Mouse (Mus musculus) inflammation-experienced regulatory T-cells, adult 6 months (primary cell): ENCODE results near the gene Ace. TPM values are rescaled to one million over a fixed set of nuclear protein-coding genes. Genes with fewer than 3 reads are reported as not detected.

ENCODE experiments used
- ATAC-seq: one replicate; pipeline ENCODE4 v1.8.0; 2017
- polyA plus RNA-seq, 3 experiments: library from polyadenylated mRNA; unstranded; fragments of 100-300 nt; shearing (Covaris generic); gene quantifications; one replicate each; pipeline ENCODE4 v1.2.1; 2017

Gene Ace
- polyA plus RNA-seq, 3 experiments from 2014 or later = not detected

- no peak for ATAC-seq
Observed at GRCm38 (mm10) chr11:105946694-105947154, 21.0 kb upstream of the Ace start.

GRCm38 (mm10) chr11:105948255-105948654 lies 19.5 kb upstream of the Ace start:
- ATAC-seq = no peak

DNA sequence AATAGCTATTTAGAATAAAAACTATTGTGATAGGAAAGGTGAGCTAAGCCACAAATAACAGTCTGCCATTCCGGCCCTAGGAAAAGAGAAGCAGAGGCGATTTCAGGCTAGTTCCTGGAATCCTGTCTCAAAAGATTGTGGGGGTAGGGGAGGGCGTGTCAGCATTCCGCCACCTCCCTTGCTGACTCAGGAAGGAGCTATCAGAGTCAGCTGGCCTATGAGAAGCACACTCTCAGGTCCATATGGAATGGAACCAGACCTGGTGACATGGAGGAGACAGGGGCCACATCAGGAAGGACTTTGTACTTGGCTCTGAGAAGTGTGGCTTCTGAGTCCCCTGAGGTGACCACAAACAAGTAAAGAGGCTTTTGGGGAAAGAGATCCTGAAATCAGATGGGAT lies 17.2 kb upstream of the Ace start:
- ATAC-seq = no peak

DNA sequence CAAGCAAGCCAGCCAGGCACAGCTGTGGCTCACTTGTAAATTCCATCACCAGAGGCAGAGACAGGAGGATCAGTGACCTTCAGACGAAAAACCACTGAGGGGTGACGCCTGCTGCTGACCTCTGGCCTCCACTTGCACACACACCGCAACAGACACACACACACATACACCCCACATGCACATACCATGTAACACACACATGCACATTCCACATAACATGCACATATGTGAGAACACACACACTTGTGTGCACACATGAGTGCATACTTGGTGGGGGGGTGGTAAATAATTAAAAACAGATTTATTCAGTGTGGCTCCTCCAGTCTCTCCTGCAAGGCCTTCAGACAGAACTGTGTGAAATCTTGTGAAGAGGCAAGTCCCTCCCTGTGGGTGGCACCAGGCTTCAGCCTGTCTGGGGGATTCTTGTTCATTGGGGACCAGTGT lies 16.1 kb upstream of the Ace start:
- ATAC-seq = no peak

- no peak for ATAC-seq
Observed at GRCm38 (mm10) chr11:105952111-105952510, 15.6 kb upstream of the Ace start.

- ATAC-seq = no peak
Observed at GRCm38 (mm10) chr11:105952911-105953386, 14.8 kb upstream of the Ace start, which contains the start of gene Cyb561. Gene Cyb561 (minus strand): TSS chr11:105953336.

- no peak for ATAC-seq
Observed at GRCm38 (mm10) chr11:105953402-105953801, 14.3 kb upstream of the Ace start.

- no peak for ATAC-seq
Observed at GRCm38 (mm10) chr11:105955815-105956430, 11.8 kb upstream of the Ace start.

DNA sequence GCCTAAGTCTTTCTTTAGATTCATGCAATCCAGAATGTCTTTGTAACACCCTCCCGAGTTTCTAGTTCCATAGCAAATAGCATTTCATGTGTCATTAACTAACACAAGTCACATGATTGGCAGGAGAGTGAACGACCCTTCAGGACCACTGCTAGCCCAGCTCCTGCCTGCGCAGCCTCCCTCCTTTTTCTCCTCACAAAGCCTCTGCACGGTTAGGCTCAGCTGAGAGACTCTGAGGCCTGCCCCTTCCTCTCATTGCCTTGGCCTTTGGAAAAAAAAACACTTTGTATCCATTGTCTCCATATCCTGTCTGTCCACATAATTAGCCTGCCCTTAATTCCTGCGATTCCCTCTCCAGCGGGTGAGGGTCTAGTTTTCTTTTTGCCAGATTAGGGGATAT lies 10.2 kb upstream of the Ace start:
- no peak for ATAC-seq

DNA sequence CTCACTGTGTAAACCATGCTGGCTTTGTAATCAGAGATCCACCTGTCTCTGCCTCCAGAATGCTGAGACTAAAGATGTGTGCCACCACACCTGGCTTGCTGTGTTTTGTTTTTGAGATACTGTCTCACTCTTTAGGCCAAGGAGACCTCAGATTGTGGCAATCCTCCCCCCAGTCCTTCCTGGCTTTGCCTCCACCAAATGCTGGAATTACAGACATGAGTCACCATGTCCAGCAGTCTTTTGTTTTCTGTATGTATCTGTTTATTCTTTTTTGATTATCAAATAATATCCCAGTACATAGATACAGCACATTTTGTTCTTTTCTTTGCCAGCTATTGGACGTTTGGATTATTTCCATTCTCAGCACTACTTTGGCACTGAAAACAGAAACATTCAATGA lies 9.2 kb upstream of the Ace start:
- no peak for ATAC-seq

DNA sequence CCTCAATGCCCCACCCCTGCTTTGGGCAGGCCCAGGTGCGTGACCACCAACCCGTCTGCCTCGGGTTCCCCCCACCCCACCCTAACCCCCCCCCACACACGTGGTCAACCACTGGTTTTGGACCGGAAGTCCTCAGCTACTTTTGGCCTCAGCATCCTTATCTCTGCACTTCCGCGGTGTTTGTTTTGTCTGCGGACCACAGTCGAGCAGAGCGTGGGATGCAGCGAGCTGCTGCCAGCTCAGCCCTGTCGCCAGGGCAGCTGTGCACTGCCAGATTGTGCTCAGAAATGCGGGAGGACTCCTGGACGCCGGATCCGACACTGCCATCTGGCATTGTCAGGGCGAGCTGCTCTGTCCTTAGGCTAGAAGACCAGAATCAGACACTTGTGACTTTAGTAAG lies 8.4 kb upstream of the Ace start:
- ATAC-seq = no peak

DNA sequence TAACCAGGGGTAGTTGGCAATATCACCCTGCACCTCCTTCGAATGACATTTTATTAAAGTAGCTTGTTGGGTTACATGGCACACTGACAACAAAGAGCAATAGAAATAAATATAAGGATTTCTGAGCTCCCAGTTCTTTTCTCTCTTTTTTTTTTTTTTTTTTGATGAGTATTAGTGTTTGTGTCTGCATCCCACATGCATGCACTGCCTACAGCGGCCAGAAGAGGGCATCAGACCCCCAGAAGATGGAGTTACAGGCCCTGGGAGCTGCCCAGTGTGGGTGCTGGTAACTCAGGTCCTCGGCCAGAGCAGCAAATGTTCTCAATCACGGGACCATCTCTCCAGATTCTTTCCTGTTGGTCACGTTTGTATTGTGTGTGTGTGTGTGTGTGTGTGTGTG lies 3.1 kb upstream of the Ace start:
- no peak for ATAC-seq

DNA sequence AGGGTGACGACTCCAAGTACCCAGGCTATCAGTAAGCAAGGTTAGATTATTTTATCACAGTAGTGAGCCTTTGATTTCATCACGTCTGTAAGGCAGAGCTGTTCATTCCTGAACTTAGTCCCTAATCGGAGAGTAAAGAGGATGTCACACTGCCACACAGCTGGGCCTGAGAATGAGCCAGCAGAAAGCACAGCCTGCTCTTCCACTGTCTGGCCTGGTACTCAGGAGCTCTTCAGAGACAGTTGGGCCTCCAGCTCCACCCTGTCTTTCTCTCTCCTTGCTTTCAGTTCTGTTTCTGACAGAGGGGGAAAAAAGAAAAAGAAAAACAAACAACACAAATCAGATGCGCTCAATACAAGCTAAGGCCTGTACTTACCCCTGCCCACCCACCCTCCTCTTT lies 1.5 kb upstream of the Ace start:
- no peak for ATAC-seq

GRCm38 (mm10) chr11:105968948-105969347 lies 1.2 kb downstream of the Ace start:
- no peak for ATAC-seq

- no peak for ATAC-seq
Observed at GRCm38 (mm10) chr11:105969516-105969915, 1.8 kb downstream of the Ace start.

GRCm38 (mm10) chr11:105974593-105974992 lies 6.8 kb downstream of the Ace start:
- no peak for ATAC-seq

DNA sequence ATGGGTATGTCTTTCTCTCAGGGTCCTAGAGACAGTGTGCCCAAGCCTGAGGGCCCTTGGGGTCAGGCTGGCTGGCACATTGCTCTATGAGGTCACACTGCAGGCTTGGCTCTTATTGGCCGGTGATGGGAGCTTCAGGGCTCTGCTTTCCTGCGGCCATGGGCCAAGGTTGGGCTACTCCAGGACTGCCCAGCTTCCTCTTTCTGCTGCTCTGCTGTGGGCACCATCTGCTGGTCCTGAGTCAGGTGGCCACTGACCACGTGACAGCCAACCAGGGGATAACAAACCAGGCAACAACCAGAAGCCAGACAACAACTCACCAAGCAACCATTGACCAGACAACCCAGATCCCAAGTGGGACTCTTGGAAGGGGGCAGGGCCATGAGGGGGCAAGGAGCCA lies 7.3 kb downstream of the Ace start:
- no peak for ATAC-seq

GRCm38 (mm10) chr11:105975636-105976035 lies 7.9 kb downstream of the Ace start:
- ATAC-seq = no peak

DNA sequence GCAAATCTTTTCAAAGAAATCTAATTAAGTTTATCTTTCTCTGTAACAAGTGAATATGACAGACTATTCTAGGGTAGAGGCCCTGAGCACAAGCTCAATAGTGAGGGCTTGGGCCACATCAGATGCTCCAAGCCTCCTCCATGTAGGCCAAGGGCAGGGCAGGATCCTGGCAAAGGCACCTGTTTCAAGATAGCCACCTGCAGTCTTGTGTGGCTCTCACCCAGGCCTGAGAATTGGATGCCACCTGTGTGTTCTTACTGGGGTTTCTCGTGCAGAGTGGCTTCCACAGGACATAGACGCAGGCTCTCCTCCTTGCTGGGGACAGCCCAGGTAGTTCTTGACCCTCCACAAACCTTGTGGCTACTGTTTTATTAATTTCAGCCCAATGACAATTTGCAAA lies 10.5 kb downstream of the Ace start:
- no peak for ATAC-seq

- ATAC-seq = no peak
Observed at GRCm38 (mm10) chr11:105978634-105979033, 10.9 kb downstream of the Ace start.

DNA sequence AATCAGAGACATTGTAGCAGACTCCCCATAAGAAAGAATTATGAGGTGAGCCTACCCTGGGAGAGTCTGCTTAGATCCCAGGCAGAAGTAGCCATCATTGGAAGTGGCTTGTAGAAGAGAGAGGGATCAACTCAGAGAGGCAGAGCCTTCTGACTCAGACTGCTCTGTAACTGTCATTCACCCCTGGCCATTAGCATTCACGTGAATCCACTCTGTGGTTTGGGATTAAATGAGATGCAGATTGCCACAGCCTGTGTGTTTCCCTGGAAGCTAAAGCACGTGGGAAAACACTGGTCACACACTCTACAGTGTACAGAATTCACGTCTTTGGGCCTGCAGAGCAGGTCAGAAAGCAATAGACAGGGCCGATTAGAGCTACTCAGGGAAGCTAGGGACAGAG lies 16.7 kb downstream of the Ace start:
- ATAC-seq = no peak

DNA sequence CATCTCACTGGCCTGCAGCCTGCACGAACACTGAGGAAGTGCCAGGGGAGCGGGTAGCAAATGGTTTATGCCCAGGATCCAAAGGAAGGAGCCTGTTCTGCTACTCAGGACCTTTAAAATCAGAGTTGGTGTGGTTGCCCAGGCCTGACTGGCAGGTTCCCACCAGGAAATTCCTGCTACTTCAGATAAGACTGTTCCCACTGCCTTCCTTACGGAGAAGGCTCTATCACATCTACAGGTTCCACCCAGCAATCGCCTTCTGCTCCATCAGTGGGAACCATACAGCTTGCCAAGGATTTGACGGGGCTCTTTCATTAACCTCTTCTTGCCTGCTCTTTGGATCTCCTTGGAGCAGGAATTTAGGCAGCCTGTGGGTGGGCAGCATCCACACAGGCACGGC lies 19.7 kb downstream of the Ace start:
- ATAC-seq = no peak

- no peak for ATAC-seq
Observed at GRCm38 (mm10) chr11:105989446-105989845, 21.7 kb downstream of the Ace start.

GRCm38 (mm10) chr11:105990231-105990630 lies 22.5 kb downstream of the Ace start:
- no peak for ATAC-seq

GRCm38 (mm10) chr11:105994375-105994774 lies 26.6 kb downstream of the Ace start, which contains the start of gene Ace3:
Gene Ace3 (plus strand): TSS chr11:105994675.
- ATAC-seq = no peak
